Mouse (Mus musculus): Measurements from ENCODE around the gene Gm38392. TPM values are rescaled to one million over a fixed set of nuclear protein-coding genes. Genes with fewer than 3 reads are reported as not detected.

Gm38392 gene
- total RNA-seq, 4 experiments from 2014 or later = 0.61 TPM; not detected in 3

DNA sequence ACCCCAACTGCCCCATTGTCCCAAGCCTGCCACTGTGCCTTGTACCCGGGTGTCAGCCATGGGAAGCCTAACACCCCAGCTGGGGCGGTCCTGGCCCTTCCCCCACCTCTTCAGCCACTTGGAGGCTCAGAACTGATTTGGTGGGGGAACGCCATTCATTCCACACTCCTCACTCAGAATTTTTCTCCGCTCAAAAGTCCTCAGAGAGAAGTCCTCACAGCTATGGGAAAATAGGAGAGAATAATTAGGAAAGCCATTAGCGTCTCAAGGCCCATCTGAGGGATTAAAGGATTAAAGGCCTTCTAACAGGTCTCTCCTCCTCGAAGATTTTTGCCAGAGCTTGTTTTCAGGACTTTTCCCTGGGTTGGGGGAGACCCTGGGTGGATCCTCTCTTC lies 49.9 kb downstream of the Gm38392 start:
- DNase-seq (ENCODE audit: low spot score in 2 of 2) = no peak

DNA sequence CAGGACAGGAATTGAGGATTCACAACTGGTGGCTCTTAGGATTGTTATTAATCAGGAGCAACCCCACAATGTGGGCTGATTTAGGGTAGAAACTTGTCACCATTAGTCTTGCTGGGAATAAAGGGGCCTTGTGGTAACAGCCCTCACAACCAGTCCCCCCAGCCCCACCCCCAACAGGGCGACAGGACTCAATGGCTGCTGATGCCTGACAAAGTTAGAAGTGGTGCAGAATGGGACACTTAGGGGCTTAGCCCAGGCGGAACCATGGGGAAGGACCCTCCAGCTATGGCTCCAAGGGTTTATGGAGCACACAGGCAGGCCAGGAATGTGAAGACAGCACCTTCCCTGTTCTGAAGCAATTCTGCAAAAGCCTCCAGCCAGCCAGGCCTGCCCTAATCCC lies 51.4 kb downstream of the Gm38392 start:
- no peak for DNase-seq (ENCODE audit: low spot score in 2 of 2)

- DNase-seq (ENCODE audit: low spot score in 2 of 2) = no peak
Observed at GRCm38 (mm10) chr3:88235216-88235615, 51.8 kb downstream of the Gm38392 start.

GRCm38 (mm10) chr3:88234041-88234440 lies 53.0 kb downstream of the Gm38392 start:
- DNase-seq (ENCODE audit: low spot score in 2 of 2) = no peak

DNA sequence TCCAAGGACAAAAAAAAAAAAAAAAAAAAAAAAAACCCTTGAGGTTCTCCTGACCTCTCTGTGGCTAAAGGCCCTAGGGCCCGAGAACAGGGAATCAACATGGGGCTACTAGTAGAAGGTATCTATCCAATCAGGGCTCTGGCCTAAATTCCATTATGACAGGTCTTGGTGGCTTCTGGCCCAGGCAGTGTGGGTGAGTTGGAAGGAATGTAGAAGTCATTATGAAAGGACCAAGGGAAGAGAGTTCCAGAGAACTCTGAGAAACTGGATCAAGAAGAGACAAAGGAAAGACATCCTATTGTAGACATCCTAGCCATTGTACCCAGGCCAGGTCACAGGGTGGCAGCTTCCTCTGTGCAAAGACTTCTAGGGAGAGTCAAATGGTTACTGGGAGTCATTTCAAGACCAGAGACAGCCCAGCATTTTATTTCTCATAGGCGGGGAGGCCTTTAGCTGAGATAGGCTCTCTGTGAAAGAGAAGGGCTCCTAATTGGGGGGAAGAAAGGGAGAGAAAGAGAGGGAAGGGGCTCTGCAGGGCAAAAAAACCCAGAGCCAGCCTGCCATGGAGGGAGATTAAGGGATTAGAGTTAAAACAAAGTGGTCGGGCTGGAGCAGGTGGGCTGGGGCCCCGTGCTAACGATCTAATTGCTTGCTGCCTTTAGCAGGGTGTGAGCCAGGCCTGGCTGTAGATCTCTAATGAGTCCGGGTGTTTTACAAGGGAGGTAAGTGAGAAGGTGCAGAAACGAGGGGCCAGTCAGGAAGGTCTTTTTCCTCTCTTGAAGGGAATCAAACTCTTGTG lies 54.0 kb downstream of the Gm38392 start:
- no peak for DNase-seq (ENCODE audit: low spot score in 2 of 2)

DNA sequence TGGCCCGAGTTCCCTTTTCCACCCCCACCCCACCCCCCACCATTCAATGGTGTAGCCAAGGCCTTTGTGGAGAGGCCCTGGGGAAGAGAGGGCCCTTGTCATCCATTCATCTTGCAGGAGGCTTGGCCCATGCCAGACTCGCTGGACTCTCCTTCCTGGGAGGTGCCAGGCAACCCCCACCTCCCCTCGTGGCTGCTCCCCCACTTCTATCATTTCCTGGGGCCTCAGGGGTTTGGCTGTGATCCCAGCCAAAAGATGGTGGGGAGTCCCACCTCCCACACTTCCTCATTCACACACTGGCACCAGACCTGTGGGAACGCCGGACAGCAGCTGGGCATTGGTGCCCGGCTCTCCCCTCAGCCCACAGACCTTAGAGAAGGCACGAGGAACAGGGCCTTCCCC lies 54.7 kb downstream of the Gm38392 start:
- peak in 1 of 2 experiments; percentile 86 for DNase-seq (ENCODE audit: low spot score in 2 of 2)

- DNase-seq (ENCODE audit: low spot score in 2 of 2) = peak in 1 of 2 experiments; percentile 64
Observed at GRCm38 (mm10) chr3:88231061-88231641, 55.9 kb downstream of the Gm38392 start.

DNA sequence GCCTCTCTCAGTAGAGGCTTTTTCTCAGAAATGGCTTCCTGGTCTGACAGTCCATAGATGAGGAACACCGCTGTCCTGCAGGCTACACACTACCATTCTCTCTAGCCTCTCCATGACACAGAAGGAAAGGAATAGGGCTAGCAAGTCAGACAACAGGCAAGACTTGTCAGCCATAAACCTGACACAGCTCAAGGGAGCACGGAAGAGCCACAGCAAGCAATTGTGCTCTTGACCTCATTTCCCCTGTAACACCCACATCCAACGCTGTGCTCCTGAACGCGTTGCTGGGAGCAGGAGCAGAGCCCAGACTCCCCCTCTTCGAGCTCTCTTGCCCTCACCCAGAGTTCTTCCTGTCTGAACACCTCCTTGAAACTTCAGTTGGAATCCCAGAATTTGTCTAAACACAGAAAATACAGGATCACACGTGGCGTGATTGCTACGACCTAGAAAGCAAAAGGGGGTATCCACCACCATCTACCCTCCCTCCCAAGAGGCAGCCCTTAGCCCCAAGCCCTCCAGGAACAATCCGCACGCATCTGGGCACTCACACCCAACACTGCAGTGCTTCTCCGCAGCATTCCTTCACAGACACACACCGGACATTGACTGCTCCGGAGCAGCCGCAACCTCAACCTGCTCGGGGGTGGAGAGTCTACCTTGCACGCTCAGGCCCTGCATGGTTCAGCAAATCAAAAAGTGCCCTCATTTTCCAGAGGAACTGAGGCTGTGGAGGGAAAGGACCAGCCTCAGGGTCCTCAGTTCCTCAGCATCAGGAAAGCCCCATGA lies 56.6 kb downstream of the Gm38392 start:
- no peak for DNase-seq (ENCODE audit: low spot score in 2 of 2)

DNA sequence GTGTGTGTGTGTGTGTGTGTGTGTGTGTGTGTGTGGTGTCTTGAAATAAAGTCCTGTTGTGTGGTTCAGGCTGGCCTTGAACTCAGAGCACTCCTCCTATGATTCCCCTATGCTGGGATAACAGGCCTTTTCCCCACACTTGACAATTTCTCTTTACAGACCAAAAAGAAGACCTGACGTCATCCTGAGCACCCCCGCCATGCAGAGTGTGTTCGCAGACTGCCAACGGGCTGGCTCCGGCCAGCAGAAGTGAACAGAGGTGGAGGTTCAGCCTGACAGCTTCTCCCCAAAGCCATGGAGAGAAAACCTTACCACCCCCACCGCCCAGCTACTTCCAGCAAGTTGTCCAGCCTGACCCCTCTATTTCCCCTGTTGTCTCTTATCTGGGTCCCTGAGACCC lies 57.5 kb downstream of the Gm38392 start:
- DNase-seq (ENCODE audit: low spot score in 2 of 2) = no peak

- no peak for DNase-seq (ENCODE audit: low spot score in 2 of 2)
Observed at GRCm38 (mm10) chr3:88228906-88229305, 58.1 kb downstream of the Gm38392 start.

GRCm38 (mm10) chr3:88227976-88228375 lies 59.0 kb downstream of the Gm38392 start:
- DNase-seq (ENCODE audit: low spot score in 2 of 2) = no peak

DNA sequence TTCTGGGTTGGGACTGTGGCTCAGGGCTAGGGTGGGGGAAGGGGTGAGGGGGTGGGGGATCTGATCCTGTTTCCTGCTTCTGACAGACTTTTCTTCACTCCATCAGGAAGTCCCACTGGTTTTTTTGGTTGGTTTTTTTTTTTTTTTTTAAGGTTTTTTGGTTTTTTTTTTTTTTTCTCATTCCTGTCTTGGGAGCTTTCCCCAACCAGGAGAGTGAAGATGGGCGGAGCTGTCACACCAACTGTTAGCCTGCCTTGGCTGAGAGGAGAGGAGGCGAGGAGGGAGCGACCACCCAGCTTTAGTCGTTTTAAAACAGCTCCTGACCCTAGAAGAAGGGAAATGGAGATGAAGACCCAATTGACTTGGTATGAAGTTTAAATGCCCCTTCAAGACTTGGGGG lies 59.8 kb downstream of the Gm38392 start:
- no peak for DNase-seq (ENCODE audit: low spot score in 2 of 2)

DNA sequence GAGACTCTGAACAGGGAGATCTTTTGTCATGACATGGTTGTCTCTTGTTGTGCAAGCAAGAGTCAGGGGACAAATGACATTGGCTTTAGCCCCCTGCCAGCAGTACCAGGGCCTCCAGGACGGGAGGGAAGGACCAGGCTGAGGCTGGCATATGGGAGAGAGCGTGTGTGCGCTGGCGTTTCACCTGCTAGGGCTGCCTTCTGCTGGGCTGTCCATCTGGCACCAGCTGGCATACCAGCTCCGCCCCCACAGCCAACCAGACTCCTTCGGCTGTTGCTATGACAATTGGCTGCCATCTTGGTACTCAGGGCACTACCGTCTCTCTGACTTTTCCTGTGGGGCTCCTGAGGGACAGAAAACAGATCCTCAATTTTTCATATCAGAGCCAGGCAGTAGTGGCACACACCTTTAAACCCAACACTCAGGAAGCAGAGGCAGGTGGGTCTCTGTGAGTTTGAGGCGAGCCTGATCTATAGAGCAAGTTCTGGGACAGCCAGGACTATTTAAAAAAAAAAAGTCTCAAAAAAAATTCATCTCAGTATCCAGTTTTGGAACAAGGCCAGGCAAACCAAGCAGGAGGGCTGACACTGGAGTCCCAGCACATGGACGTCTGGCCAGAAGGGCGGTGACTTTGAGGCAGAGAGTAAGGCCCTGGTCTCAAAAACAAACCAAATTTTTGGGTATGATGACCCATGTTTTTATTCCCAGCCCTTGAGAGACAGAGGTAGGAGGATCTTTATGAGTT lies 60.7 kb downstream of the Gm38392 start:
- peak in 1 of 2 experiments; percentile 83 for DNase-seq (ENCODE audit: low spot score in 2 of 2)

- DNase-seq (ENCODE audit: low spot score in 2 of 2) = no peak
Observed at GRCm38 (mm10) chr3:88224929-88225328, 62.1 kb downstream of the Gm38392 start.

GRCm38 (mm10) chr3:88222446-88222845 lies 64.6 kb downstream of the Gm38392 start:
- DNase-seq (ENCODE audit: low spot score in 2 of 2) = peak in 1 of 2 experiments; percentile 73

DNA sequence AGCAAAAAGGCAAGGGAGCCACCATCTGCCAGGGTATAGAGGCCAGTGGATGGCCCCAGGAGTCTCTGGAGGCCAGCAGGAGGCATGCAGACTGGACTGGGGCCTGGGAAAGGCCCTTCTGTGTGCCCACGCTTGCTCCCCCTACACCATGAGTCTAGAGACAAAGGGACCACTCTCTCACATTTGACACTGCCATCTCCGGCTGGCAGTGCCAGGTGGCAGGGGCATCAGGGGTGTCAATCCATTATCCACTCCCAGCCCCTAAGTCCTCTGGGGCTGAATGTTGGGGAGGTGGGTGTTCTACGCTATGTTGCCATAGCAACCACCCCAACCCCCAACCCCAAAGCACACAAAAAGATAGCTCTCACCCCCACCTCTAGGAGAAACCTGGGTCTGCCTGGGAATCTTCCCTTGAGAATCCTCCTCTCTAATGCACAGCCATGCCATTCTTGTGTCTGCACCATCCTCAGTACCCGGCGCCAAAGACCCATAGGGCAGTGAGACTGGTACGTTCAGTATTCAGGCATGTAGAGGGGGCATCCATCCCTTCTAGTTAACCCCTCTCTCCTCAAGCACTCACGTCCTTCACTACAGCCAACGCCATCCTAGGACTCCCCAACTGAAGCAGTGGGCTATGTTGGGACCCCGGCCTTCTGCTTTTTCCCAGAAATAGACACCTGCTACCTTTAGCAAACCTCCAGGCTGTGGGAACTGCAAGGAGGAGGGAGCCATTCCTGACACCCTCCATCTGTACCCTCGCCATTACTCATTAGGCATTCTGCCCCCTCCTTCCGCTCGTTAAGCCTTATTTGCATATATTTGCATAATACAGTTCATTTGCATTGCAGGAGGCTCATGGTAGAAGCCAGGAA lies 65.3 kb downstream of the Gm38392 start:
- peak in 1 of 2 experiments; percentile 92 for DNase-seq (ENCODE audit: low spot score in 2 of 2)

DNA sequence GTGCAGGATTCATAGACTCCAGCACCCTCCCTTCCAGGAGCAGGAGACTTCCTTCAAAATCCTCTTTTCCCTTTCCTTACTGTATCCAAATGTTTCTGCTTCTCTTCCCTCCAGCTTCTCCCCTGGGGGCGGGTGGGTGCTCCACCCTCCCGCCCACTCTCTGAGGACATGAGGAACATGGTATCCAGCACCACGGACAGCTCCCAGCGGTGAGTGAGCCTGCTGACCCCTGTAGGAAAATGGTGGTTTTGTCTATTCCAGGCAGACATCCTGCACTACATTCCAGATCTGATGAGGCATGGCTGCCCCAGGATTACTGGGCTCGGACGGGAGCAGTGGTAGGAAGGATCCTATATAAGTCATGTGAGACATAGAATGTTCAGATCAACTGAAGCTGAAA lies 66.2 kb downstream of the Gm38392 start:
- no peak for DNase-seq (ENCODE audit: low spot score in 2 of 2)

DNA sequence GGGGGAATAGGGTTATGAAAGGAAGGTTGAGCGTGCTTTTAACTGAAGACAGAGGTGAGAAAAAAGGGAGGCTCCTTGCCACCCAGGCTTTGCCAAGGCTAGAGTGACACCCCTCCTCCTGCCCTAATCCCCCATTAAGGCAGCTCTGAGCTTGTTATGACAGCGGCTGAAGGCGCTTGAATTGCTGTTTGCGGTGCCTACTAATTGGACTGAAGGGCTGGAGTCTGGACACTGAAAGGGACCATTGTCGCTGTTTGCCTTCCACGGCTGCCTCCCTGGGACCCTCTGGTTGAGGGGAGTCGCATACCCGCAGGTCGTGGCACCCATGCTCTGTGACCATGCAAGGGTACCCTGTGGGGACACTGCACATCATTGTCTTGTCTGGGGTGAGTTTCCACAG lies 67.1 kb downstream of the Gm38392 start:
- DNase-seq (ENCODE audit: low spot score in 2 of 2) = no peak

- DNase-seq (ENCODE audit: low spot score in 2 of 2) = no peak
Observed at GRCm38 (mm10) chr3:88217679-88218078, 69.3 kb downstream of the Gm38392 start.

- no peak for DNase-seq (ENCODE audit: low spot score in 2 of 2)
Observed at GRCm38 (mm10) chr3:88216534-88217326, 70.3 kb downstream of the Gm38392 start.
